Mouse (Mus musculus): ENCODE data around the gene Tmem245. TPM values are rescaled to one million over a fixed set of nuclear protein-coding genes. Genes with fewer than 3 reads are reported as not detected.

Gene Tmem245
- total and polyA plus RNA-seq, 2 experiments from 2014 or later, result 12.3 to 27.9 TPM

DNA sequence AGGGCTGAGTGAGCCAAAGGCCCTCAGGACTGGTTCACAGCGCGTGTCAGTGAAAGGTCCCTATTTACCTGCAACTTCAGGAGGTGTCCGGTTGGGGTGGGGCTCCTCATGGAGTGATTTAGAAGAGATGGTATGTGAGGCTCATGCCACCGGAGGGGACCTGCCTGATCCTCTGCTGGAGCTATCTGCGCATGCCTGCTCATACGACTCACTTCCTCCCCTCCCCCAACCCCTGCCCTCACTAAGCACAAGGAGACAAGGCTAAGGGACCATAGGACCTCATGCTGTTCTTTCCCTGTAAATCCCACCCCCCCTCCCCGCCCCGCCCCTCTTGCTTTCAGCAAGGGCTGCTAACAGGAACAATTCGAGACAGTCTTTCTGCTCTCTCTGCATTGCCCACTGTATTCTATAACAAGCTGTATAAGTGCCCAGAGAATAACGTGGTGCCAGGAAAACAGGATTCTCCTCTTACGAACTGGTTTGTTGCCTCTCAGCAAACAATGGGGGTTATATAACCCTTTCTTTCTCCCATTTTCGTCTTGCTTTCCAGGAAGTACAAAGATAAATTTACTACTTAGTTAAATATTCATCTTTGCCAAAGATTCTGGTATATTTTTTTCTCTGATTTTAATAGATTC lies 101.2 kb downstream of the Tmem245 start:
- H3K4me3 ChIP-seq (ENCODE audit: low read length), result no peak overlapping the region
- no peak for TF ChIP-seq CTCF (IDR thresholded peaks at IDR 0.05; ENCODE audit: low read depth)
- H3K4me1 ChIP-seq (ENCODE audit: insufficient read depth, low read length), result no peaks in the 10 kb centered on the region
- no peak overlapping the region for H3K4me2 ChIP-seq (ENCODE audit: low read depth, low read length)
- peaks cover 16% of the 10 kb centered on the region; the same call in 1 of the 2 replicates for H3K36me3 ChIP-seq (ENCODE audit: insufficient read depth, low read length)
- H3K27ac ChIP-seq, result no peak overlapping the region
- 62% methylated on average over 12 of the region's 12 CpGs for WGBS
- H3K9ac ChIP-seq (replicated peaks; ENCODE audit: low read length), result no peak overlapping the region
- H3K9me3 ChIP-seq (ENCODE audit: low read length), result no peaks in the 10 kb centered on the region
- H3K27me3 ChIP-seq (ENCODE audit: insufficient read depth, low read length), result no peaks in the 10 kb centered on the region
- ATAC-seq (no peak; the same call in 1 of the 2 replicates), DNase-seq (ENCODE audit: low spot score) (no peak)

DNA sequence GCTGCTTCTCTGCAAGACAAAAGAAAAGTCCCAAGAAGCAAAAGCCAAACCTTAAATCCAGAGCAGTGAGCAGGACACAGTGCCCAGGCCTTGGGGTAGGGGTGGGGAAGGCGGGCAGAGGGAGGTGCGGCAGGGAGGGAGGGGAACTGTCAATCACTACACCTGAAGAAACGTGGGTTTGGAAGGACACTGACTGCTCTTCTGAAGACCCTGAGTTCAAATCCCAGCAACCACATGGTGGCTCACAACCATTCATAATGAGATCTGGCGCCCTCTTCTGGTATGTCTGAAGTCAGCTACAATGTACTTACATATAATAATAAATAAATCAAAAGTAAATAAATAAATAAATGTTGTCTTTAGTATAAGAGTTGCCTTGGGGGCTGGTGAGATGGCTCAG lies 102.3 kb downstream of the Tmem245 start:
- no peak for DNase-seq (ENCODE audit: low spot score)
- no peaks in the 10 kb centered on the region for H3K9me3 ChIP-seq (ENCODE audit: low read length)
- no peak for TF ChIP-seq CTCF (IDR thresholded peaks at IDR 0.05; ENCODE audit: low read depth)
- ATAC-seq, result no peak
- no peak overlapping the region for H3K9ac ChIP-seq (replicated peaks; ENCODE audit: low read length)
- no peaks in the 10 kb centered on the region for H3K27me3 ChIP-seq (ENCODE audit: insufficient read depth, low read length)
- no peak overlapping the region for H3K4me2 ChIP-seq (ENCODE audit: low read depth, low read length)
- no peak overlapping the region for H3K4me3 ChIP-seq (ENCODE audit: low read length)
- H3K4me1 ChIP-seq (ENCODE audit: insufficient read depth, low read length), result no peaks in the 10 kb centered on the region
- 94% methylated on average over 4 of the region's 4 CpGs for WGBS
- no peak overlapping the region for H3K27ac ChIP-seq
- H3K36me3 ChIP-seq (ENCODE audit: insufficient read depth, low read length), result peaks cover 25% of the 10 kb centered on the region; the same call in 1 of the 2 replicates

DNA sequence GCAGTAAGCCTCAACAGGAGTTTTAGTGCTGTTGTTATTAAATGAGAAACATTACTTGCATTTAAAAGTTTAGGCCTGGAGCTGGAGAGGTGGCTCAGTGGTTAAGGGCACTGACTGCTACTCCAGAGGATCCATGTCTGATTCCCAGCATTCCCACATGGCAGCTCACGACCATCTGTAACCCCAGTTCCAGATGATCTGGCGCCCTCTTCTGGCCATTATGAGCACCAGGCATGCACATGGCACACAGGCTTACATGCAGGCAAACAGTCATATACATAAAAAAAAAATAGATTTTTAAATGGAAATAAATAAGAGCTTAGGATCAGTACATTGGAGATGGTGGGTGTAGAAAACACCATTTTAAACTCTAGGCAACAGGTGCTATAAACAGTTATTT lies 103.3 kb downstream of the Tmem245 start:
- Histone ChIP-seq H3K9ac (replicated peaks; ENCODE audit: low read length) (no peak overlapping the region), H3K27ac (no peak overlapping the region), H3K9me3 (ENCODE audit: low read length) (no peaks in the 10 kb centered on the region), H3K4me2 (ENCODE audit: low read depth, low read length) (no peak overlapping the region), H3K27me3 (ENCODE audit: insufficient read depth, low read length) (no peaks in the 10 kb centered on the region), H3K4me3 (ENCODE audit: low read length) (no peak overlapping the region), H3K4me1 (ENCODE audit: insufficient read depth, low read length) (no peaks in the 10 kb centered on the region), H3K36me3 (ENCODE audit: insufficient read depth, low read length) (peaks cover 28% of the 10 kb centered on the region; the same call in 1 of the 2 replicates)
- WGBS, result 92% methylated on average over 2 of the region's 2 CpGs
- ATAC-seq (no peak), DNase-seq (ENCODE audit: low spot score) (no peak)
- TF ChIP-seq CTCF (IDR thresholded peaks at IDR 0.05; ENCODE audit: low read depth), result peak; percentile 41; the same call in 1 of the 2 replicates

GRCm38 (mm10) chr4:56842501-56842900 lies 104.7 kb downstream of the Tmem245 start:
- H3K27me3 ChIP-seq (ENCODE audit: insufficient read depth, low read length), result no peaks in the 10 kb centered on the region
- 81% methylated on average over 7 of the region's 7 CpGs for WGBS
- no peak overlapping the region for H3K4me3 ChIP-seq (ENCODE audit: low read length)
- no peaks in the 10 kb centered on the region for H3K9me3 ChIP-seq (ENCODE audit: low read length)
- H3K4me1 ChIP-seq (ENCODE audit: insufficient read depth, low read length), result no peaks in the 10 kb centered on the region
- no peak overlapping the region for H3K27ac ChIP-seq
- peaks cover 42% of the 10 kb centered on the region for H3K36me3 ChIP-seq (ENCODE audit: insufficient read depth, low read length)
- no peak for TF ChIP-seq CTCF (IDR thresholded peaks at IDR 0.05; ENCODE audit: low read depth)
- H3K4me2 ChIP-seq (ENCODE audit: low read depth, low read length), result no peak overlapping the region
- no peak for DNase-seq (ENCODE audit: low spot score)
- H3K9ac ChIP-seq (replicated peaks; ENCODE audit: low read length), result no peak overlapping the region
- ATAC-seq, result no peak

DNA sequence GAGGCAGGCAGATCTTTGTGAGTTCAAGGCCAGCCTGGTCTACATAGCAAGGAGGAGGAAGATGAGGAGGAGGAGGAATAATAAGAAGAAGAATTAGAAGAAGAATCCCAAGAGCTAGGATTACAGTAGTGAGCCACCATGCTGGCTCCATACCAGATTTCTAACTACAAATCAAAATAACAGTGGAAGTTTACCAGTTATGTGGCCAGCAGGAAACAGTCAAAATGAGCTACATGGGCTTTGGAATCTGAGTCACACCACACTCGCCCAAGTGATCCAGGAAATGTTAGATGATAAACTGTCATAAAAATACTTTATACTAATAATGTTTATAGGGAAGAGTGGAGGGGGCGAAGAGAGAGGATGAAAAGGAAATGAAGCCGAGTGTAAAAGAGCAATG lies 106.9 kb downstream of the Tmem245 start:
- Histone ChIP-seq H3K27ac (no peak overlapping the region), H3K4me3 (ENCODE audit: low read length) (no peak overlapping the region), H3K27me3 (ENCODE audit: insufficient read depth, low read length) (no peaks in the 10 kb centered on the region), H3K4me2 (ENCODE audit: low read depth, low read length) (no peak overlapping the region), H3K4me1 (ENCODE audit: insufficient read depth, low read length) (no peaks in the 10 kb centered on the region), H3K36me3 (ENCODE audit: insufficient read depth, low read length) (peaks cover 51% of the 10 kb centered on the region), H3K9me3 (ENCODE audit: low read length) (no peaks in the 10 kb centered on the region), H3K9ac (replicated peaks; ENCODE audit: low read length) (no peak overlapping the region)
- no peak for TF ChIP-seq CTCF (IDR thresholded peaks at IDR 0.05; ENCODE audit: low read depth)
- DNase-seq (ENCODE audit: low spot score), result no peak
- no peak for ATAC-seq
- 89% methylated on average over 3 of the region's 3 CpGs for WGBS

DNA sequence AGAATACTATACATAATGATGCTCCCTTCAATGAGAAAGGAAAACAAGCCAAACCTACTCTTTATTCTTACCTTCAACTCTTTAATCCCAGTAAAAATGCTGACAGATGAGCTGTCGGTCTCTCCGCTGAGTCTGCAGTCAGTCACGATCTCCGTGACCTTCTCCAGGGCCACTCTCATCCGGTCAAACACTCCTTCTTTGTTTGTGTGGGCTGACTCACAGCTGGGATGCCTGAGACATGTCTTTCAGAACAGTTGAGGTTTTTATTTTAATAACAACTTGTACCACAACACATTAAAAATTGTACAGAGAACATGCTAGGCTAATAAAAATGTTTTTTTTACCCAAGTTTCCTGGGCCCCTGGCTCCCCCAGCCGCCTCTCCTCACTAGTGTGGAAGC lies 109.6 kb downstream of the Tmem245 start:
- 78% methylated on average over 6 of the region's 6 CpGs for WGBS
- Histone ChIP-seq H3K4me1 (ENCODE audit: insufficient read depth, low read length) (no peaks in the 10 kb centered on the region), H3K27ac (no peak overlapping the region), H3K4me2 (ENCODE audit: low read depth, low read length) (no peak overlapping the region), H3K4me3 (ENCODE audit: low read length) (no peak overlapping the region), H3K36me3 (ENCODE audit: insufficient read depth, low read length) (peaks cover 55% of the 10 kb centered on the region), H3K27me3 (ENCODE audit: insufficient read depth, low read length) (no peaks in the 10 kb centered on the region), H3K9me3 (ENCODE audit: low read length) (no peaks in the 10 kb centered on the region), H3K9ac (replicated peaks; ENCODE audit: low read length) (no peak overlapping the region)
- no peak for DNase-seq (ENCODE audit: low spot score)
- no peak for ATAC-seq
- TF ChIP-seq CTCF (IDR thresholded peaks at IDR 0.05; ENCODE audit: low read depth), result no peak

- no peaks in the 10 kb centered on the region for H3K9me3 ChIP-seq (ENCODE audit: low read length)
- no peak overlapping the region for H3K4me2 ChIP-seq (ENCODE audit: low read depth, low read length)
- no peak overlapping the region for H3K27ac ChIP-seq
- no peak for TF ChIP-seq CTCF (IDR thresholded peaks at IDR 0.05; ENCODE audit: low read depth)
- H3K9ac ChIP-seq (replicated peaks; ENCODE audit: low read length), result no peak overlapping the region
- no peaks in the 10 kb centered on the region for H3K27me3 ChIP-seq (ENCODE audit: insufficient read depth, low read length)
- DNase-seq (ENCODE audit: low spot score), result no peak
- H3K4me1 ChIP-seq (ENCODE audit: insufficient read depth, low read length), result no peaks in the 10 kb centered on the region
- no peak for ATAC-seq
- H3K4me3 ChIP-seq (ENCODE audit: low read length), result no peak overlapping the region
- 82% methylated on average over 7 of the region's 7 CpGs for WGBS
- peaks cover 34% of the 10 kb centered on the region for H3K36me3 ChIP-seq (ENCODE audit: insufficient read depth, low read length)
These were observed 115.2 kb downstream of the Tmem245 start for GRCm38 (mm10) chr4:56831998-56832397.

Data from hindbrain, postnatal 0 days (tissue).